Mouse (Mus musculus) stomach, postnatal 0 days (tissue): ENCODE measurements around the gene Myom1.

Experiments used
- CTCF ChIP-seq: IDR thresholded peaks from 2 replicates; pipeline ENCODE4 v1.5.1; 2016; ENCODE audit warnings: antibody characterized with exemption, low read depth, mild to moderate bottlenecking, moderate library complexity
- EP300 ChIP-seq: optimal IDR thresholded peaks from 2 replicates; pipeline ENCODE3; 2016; ENCODE audit warnings: antibody characterized with exemption

- no peak for TF ChIP-seq CTCF
- no peak for TF ChIP-seq EP300
These were observed 3.9 kb upstream of the Myom1 start for GRCm38 (mm10) chr17:70998400-70998975.
